Comparison of ENCODE assay signal across 23 mouse cellular contexts in the genomic region with DNA sequence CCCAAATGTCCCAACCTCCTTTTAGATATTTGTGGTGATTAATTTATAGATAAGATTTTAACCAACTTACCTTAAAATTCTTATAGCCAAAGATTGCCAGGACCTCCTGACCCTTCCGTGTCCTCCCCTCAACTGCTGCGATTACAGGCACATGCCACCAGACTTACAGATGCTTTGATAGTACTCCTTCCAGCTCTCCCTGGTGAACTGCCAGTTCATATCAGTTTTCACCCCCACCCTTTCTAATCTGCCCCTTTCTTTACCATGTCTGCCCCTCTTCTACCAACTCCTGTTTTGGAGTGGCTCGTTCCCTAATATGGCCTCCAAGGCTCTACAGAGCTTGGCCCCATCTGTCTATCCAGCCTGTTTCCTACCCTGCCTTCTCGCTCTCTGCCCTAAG.
"Had no signal": no experiment of that assay in that cellular context is flagged by ENCODE, and none has a peak within 500 bp of the region (broad histone marks: within the 10 kb centered on the region; RNA-seq: fewer than 3 reads in every experiment).

No protein-coding gene starts in this region.

- H3K9ac ChIP-seq: limb, embryonic 12.5 days; limb, embryonic 15.5 days; lung, embryonic 15.5 days; midbrain, embryonic 12.5 days; midbrain, embryonic 15.5 days; neural tube, embryonic 12.5 days; neural tube, embryonic 15.5 days had no signal

- DNase-seq: kidney, postnatal 25 days; left cerebral cortex, postnatal 4 days; lung, adult 18-20 months; lung, postnatal 10 days; lung, postnatal 36 days; right cerebral cortex, adult 18-20 months; right cerebral cortex, postnatal 14 days; right cerebral cortex, postnatal 4 days; spleen, adult 18-20 months; thymus, adult 18-20 months; thymus, postnatal 36 days had no signal

- H3K27ac ChIP-seq: kidney, postnatal 0 days; layer of hippocampus, adult 2 months; limb, embryonic 12.5 days; limb, embryonic 15.5 days; lung, embryonic 15.5 days; midbrain, embryonic 12.5 days; midbrain, embryonic 15.5 days; neural tube, embryonic 12.5 days; neural tube, embryonic 15.5 days; stomach, postnatal 0 days had no signal

- H3K4me2 ChIP-seq: limb, embryonic 12.5 days; limb, embryonic 15.5 days; liver, embryonic 11.5 days; lung, embryonic 15.5 days; midbrain, embryonic 12.5 days; midbrain, embryonic 15.5 days; neural tube, embryonic 12.5 days; neural tube, embryonic 15.5 days had no signal

- H3K27me3 ChIP-seq: limb, embryonic 12.5 days; limb, embryonic 15.5 days; lung, embryonic 15.5 days; midbrain, embryonic 12.5 days; midbrain, embryonic 15.5 days; neural tube, embryonic 12.5 days; neural tube, embryonic 15.5 days had no signal

- H3K4me3 ChIP-seq: layer of hippocampus, adult 2 months; limb, embryonic 12.5 days; limb, embryonic 15.5 days; lung, embryonic 15.5 days; midbrain, embryonic 12.5 days; midbrain, embryonic 15.5 days; neural tube, embryonic 12.5 days; neural tube, embryonic 15.5 days had no signal

- H3K4me1 ChIP-seq: limb, embryonic 12.5 days; limb, embryonic 15.5 days; midbrain, embryonic 12.5 days; midbrain, embryonic 15.5 days; neural tube, embryonic 12.5 days; neural tube, embryonic 15.5 days had no signal

- H3K9me3 ChIP-seq: limb, embryonic 12.5 days; limb, embryonic 15.5 days; lung, embryonic 15.5 days; midbrain, embryonic 12.5 days; midbrain, embryonic 15.5 days; neural tube, embryonic 12.5 days; neural tube, embryonic 15.5 days had no signal

- H3K36me3 ChIP-seq: midbrain, embryonic 15.5 days had no signal

- ATAC-seq: intestine, postnatal 0 days; midbrain, embryonic 15.5 days had no signal
